Mouse (Mus musculus): ENCODE measurements at regions not wholly inside any gene's neighbourhood (a gene's known extent, or its start where the extent isn't known, plus 50 kb on each side); places are given as distances from the start of the nearest gene placed in this dataset.

GRCm38 (mm10) chr1:137453446-137454208 lies 493.4 kb upstream of the Nr5a2 start:
- DNase-seq (ENCODE audit: low read depth, low spot score), result no peak

- DNase-seq (ENCODE audit: low read depth, low spot score), result no peak
Observed at GRCm38 (mm10) chr1:137452749-137453148, 492.5 kb upstream of the Nr5a2 start.

GRCm38 (mm10) chr1:137446497-137446896 lies 486.2 kb upstream of the Nr5a2 start:
- no peak for DNase-seq (ENCODE audit: low read depth, low spot score)

- DNase-seq (ENCODE audit: low read depth, low spot score), result no peak
Observed at GRCm38 (mm10) chr1:137428110-137428509, 467.9 kb upstream of the Nr5a2 start.

GRCm38 (mm10) chr1:137418388-137418787 lies 458.1 kb upstream of the Nr5a2 start:
- no peak for DNase-seq (ENCODE audit: low read depth, low spot score)

GRCm38 (mm10) chr1:137396736-137397135 lies 436.5 kb upstream of the Nr5a2 start:
- DNase-seq (ENCODE audit: low read depth, low spot score), result no peak

- no peak for DNase-seq (ENCODE audit: low read depth, low spot score)
Observed at GRCm38 (mm10) chr1:137387509-137387908, 427.3 kb upstream of the Nr5a2 start.

GRCm38 (mm10) chr1:137378072-137378985 lies 418.1 kb upstream of the Nr5a2 start:
- no peak for DNase-seq (ENCODE audit: low read depth, low spot score)

- no peak for DNase-seq (ENCODE audit: low read depth, low spot score)
Observed at GRCm38 (mm10) chr1:137376685-137377084, 416.4 kb upstream of the Nr5a2 start.

GRCm38 (mm10) chr1:137374641-137375040 lies 414.4 kb upstream of the Nr5a2 start:
- DNase-seq (ENCODE audit: low read depth, low spot score), result no peak

- DNase-seq (ENCODE audit: low read depth, low spot score), result peak; percentile 9
Observed at GRCm38 (mm10) chr1:137373509-137374420, 413.5 kb upstream of the Nr5a2 start.

GRCm38 (mm10) chr1:137372236-137372635 lies 412.0 kb upstream of the Nr5a2 start:
- DNase-seq (ENCODE audit: low read depth, low spot score), result no peak

GRCm38 (mm10) chr1:137364396-137364795 lies 404.1 kb upstream of the Nr5a2 start:
- no peak for DNase-seq (ENCODE audit: low read depth, low spot score)

GRCm38 (mm10) chr1:137363969-137364368 lies 403.7 kb upstream of the Nr5a2 start:
- no peak for DNase-seq (ENCODE audit: low read depth, low spot score)

- no peak for DNase-seq (ENCODE audit: low read depth, low spot score)
Observed at GRCm38 (mm10) chr1:137363561-137363960, 403.3 kb upstream of the Nr5a2 start.

- DNase-seq (ENCODE audit: low read depth, low spot score), result no peak
Observed at GRCm38 (mm10) chr1:137360688-137361570, 400.7 kb upstream of the Nr5a2 start.

GRCm38 (mm10) chr1:137355941-137356512 lies 395.8 kb upstream of the Nr5a2 start:
- DNase-seq (ENCODE audit: low read depth, low spot score), result no peak

GRCm38 (mm10) chr1:137352390-137353027 lies 392.3 kb upstream of the Nr5a2 start:
- DNase-seq (ENCODE audit: low read depth, low spot score), result no peak

GRCm38 (mm10) chr1:137334137-137334536 lies 373.9 kb upstream of the Nr5a2 start:
- DNase-seq (ENCODE audit: low read depth, low spot score), result no peak
